Mouse (Mus musculus) limb, embryonic 14.5 days (tissue): Measurements from ENCODE around the gene Marveld2. TPM values are rescaled to one million over a fixed set of nuclear protein-coding genes. Genes with fewer than 3 reads are reported as not detected.

Experiments
- ATAC-seq: fragments of 200-750 bp; cut with Nextera tagmentation; 2 replicates; pipeline ENCODE4 v1.8.0; 2017; ENCODE audit warnings: low read depth, moderate number of reproducible peaks, moderate TSS enrichment; ENCODE audit not compliant: low FRiP score
- DNase-seq: peaks from one replicate; pipeline ENCODE4 v3.0.0-alpha.2; 2015; ENCODE audit warnings: low spot score
- H3K27ac ChIP-seq: fragments of 300-500 bp; sonication (generic); replicated peaks from 2 replicates; pipeline ENCODE4 v1.5.1; 2014; ENCODE audit warnings: low read depth, mild to moderate bottlenecking, low read length, moderate library complexity, mixed read lengths
- H3K27me3 ChIP-seq: fragments of 300-500 bp; sonication (generic); 2 replicates; pipeline ENCODE4 v1.6.1; 2014; ENCODE audit warnings: low read length, mixed read lengths; ENCODE audit not compliant: control insufficient read depth, insufficient read depth
- H3K36me3 ChIP-seq: fragments of 300-500 bp; sonication (generic); 2 replicates; pipeline ENCODE4 v1.6.1; 2014; ENCODE audit warnings: mild to moderate bottlenecking, low read length, moderate library complexity, mixed read lengths; ENCODE audit not compliant: control insufficient read depth, insufficient read depth
- H3K4me1 ChIP-seq: fragments of 300-500 bp; sonication (generic); 2 replicates; pipeline ENCODE4 v1.6.1; 2014; ENCODE audit warnings: antibody characterized with exemption, low read length, mixed read lengths; ENCODE audit not compliant: control insufficient read depth, insufficient read depth
- H3K4me2 ChIP-seq: fragments of 300-500 bp; sonication (generic); replicated peaks from 2 replicates; pipeline ENCODE4 v1.6.1; 2014; ENCODE audit warnings: low read depth, mild to moderate bottlenecking, low read length, moderate library complexity; ENCODE audit not compliant: severe bottlenecking
- H3K4me3 ChIP-seq: fragments of 300-500 bp; sonication (generic); replicated peaks from 2 replicates; pipeline ENCODE4 v1.5.1; 2014; ENCODE audit warnings: low read length
- H3K9ac ChIP-seq: fragments of 300-500 bp; sonication (generic); 2 replicates; pipeline ENCODE4 v1.6.1; 2014; ENCODE audit warnings: mild to moderate bottlenecking, low read depth, low read length, moderate library complexity; ENCODE audit not compliant: severe bottlenecking
- H3K9me3 ChIP-seq: fragments of 300-500 bp; sonication (generic); 2 replicates; pipeline ENCODE4 v1.6.1; 2016; ENCODE audit warnings: low read length; ENCODE audit not compliant: control insufficient read depth
- POLR2A ChIP-seq: fragments of 200-500 bp; IDR thresholded peaks from 2 replicates; pipeline ENCODE4 v1.8.0; 2012; ENCODE audit warnings: inconsistent platforms, mild to moderate bottlenecking, moderate library complexity, borderline replicate concordance; ENCODE audit not compliant: insufficient read depth, insufficient read length; ENCODE audit errors: extremely low read depth
- WGBS: fragments of 180-500 bp; shearing (Covaris S2); extraction: QIAGEN DNeasy Blood & Tissue Kit; methylation state at CpG from one replicate; pipeline ENCODE4 v1.1.7; 2014; 5-methylcytosine and 5-hydroxymethylcytosine counted together
- polyA plus RNA-seq, 2 experiments: library from polyadenylated mRNA; depleted of rRNA in 1 of 2; stranded (reverse) in 1 of 2; unstranded in 1 of 2; fragments of >200 nt; fragmentation: Nextera tagmentation in 1 of 2; extraction: Ambion mirVana in 1 of 2; gene quantifications; 2 replicates each; pipeline versions ENCODE4 v1.2.1 to v1.2.3; 2012 to 2014

Gene Marveld2
- polyA plus RNA-seq, 2 experiments, result 3.9 to 5.8 TPM

DNA sequence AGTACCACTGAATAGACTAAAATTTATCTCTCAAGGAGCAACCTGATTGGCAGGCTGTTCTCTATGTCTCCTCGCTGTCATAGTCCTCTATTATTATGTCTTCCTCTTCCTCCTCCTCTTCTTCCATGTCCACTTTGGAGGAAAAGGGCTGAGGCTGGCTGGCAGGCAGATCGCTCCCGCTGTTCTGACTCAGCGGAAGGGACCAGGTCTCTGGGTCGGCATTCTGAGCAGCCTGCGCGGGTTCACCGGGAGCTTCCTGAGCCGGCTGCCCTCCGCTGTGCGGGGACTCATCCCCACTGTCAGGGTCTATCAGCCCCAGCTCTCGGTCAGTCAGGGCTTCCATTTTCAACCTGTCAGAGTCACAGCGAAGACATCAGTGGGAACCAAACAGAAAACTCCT is 812 bp upstream of the Marveld2 start:
- DNase-seq (no peak), ATAC-seq (no peak)
- Histone ChIP-seq H3K36me3 (peaks cover 39% of the 10 kb centered on the region), H3K4me1 (no peaks in the 10 kb centered on the region), H3K27me3 (peaks cover 11% of the 10 kb centered on the region), H3K9me3 (no peaks in the 10 kb centered on the region), H3K9ac (no peak overlapping the region), H3K27ac (no peak overlapping the region), H3K4me3 (no peak overlapping the region), H3K4me2 (no peak overlapping the region)
- 80% methylated on average over 13 of the region's 13 CpGs for WGBS
- no peak for TF ChIP-seq POLR2A

DNA sequence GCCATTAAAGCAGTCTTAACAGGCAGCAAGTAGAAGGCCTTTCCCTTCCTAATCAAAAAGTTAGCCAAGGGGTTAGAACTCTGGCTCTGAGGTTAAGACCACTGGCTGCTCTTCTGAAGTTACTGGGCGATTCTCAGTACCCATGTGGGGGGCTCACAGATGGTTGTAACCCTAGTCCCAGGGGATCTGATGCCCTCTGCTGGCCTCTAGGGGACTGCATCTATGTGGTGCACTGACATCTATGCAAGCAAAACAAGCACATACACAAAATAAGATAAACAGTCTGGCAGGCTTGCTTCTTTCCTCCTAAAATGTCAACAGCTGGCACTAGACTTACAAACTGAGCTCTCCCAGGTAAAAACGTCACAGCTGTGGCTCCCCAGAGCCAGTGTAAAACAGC is 3.9 kb downstream of the Marveld2 start:
- Histone ChIP-seq H3K9me3 (0 out of 2 replicates have a peak, but pooled peaks cover 2% of the 10 kb centered on the region), H3K4me1 (no peaks in the 10 kb centered on the region), H3K27me3 (peaks cover 11% of the 10 kb centered on the region), H3K27ac (no peak overlapping the region), H3K9ac (no peak overlapping the region), H3K4me2 (no peak overlapping the region), H3K4me3 (no peak overlapping the region), H3K36me3 (peaks cover 6% of the 10 kb centered on the region)
- no peak for DNase-seq
- TF ChIP-seq POLR2A, result no peak
- WGBS, result 53% methylated on average over 2 of the region's 2 CpGs
- ATAC-seq, result no peak

DNA sequence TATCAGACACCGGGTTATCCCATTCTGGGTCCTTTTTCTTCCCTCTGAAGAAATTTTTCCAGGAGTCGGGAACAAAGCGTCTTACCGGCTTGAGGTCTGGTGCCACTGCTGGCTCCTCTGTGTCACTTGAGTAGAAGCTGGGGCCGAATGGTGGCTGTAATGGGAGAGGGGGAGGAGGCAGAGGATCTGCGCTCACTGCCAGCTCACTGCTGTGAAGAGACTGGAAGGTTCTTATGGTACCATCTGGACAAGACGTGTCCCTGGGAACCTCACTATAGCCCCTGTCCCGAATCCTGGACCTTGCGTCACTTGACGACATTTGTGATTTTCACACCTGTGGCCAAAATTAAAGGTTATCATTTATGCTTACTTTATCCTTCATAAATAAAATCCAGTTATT is 4.5 kb downstream of the Marveld2 start:
- Histone ChIP-seq H3K9me3 (0 out of 2 replicates have a peak, but pooled peaks cover 5% of the 10 kb centered on the region), H3K27ac (no peak overlapping the region), H3K36me3 (peaks cover under 1% of the 10 kb centered on the region; the same call in 1 of the 2 replicates), H3K4me3 (no peak overlapping the region), H3K4me2 (no peak overlapping the region), H3K27me3 (peaks cover 11% of the 10 kb centered on the region), H3K9ac (no peak overlapping the region), H3K4me1 (no peaks in the 10 kb centered on the region)
- TF ChIP-seq POLR2A, result no peak
- DNase-seq (no peak), ATAC-seq (no peak)
- WGBS, result 94% methylated on average over 10 of the region's 10 CpGs

DNA sequence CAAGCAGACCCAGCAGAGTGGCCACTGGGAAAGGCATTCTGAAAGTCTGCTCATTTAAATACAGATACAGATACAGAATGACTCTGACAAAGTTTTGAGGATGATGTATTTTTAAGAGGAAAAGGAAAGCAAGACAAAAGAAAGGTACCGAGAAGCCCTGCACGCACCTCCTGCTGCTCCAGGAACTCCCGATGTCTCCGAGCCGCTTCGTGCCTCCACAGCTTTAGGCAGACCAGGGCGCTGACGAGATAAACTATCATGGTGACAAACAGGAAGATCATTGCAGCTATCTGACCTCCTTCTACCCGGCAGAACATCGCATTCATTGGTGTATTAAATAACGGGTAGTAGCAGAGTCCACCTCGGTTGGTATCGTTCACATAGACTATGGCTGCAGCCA is 5.5 kb downstream of the Marveld2 start:
- no peak overlapping the region for H3K9ac ChIP-seq
- no peak overlapping the region for H3K4me2 ChIP-seq
- H3K4me1 ChIP-seq, result no peaks in the 10 kb centered on the region
- H3K4me3 ChIP-seq, result no peak overlapping the region
- no peaks in the 10 kb centered on the region for H3K36me3 ChIP-seq
- 90% methylated on average over 13 of the region's 13 CpGs for WGBS
- 0 out of 2 replicates have a peak, but pooled peaks cover 5% of the 10 kb centered on the region for H3K9me3 ChIP-seq
- peaks cover 3% of the 10 kb centered on the region for H3K27me3 ChIP-seq
- H3K27ac ChIP-seq, result no peak overlapping the region
- no peak for TF ChIP-seq POLR2A
- ATAC-seq, result no peak
- DNase-seq, result no peak

DNA sequence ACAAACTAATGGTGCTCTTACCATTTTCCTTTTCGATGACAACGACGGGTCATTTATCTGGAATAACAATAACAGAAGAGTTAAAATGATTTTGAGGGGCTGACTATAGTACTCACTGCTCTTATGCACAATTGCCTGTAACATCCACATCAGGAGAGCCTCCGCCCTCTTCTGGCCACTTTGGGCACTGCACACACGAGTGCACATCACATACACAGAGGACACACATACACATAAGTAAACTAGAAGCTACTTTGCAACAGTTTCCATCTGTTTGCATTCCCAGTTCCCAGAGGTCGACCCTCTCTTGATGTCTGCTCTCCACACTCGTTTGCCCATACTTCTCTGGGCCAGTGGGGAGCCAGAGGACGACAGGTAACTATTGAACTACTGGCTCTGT is 9.0 kb downstream of the Marveld2 start:
- ATAC-seq, result no peak
- no peak for TF ChIP-seq POLR2A
- Histone ChIP-seq H3K9ac (no peak overlapping the region), H3K4me3 (no peak overlapping the region), H3K27ac (no peak overlapping the region), H3K27me3 (no peaks in the 10 kb centered on the region), H3K36me3 (no peaks in the 10 kb centered on the region), H3K4me2 (no peak overlapping the region), H3K9me3 (0 out of 2 replicates have a peak, but pooled peaks cover 5% of the 10 kb centered on the region), H3K4me1 (no peaks in the 10 kb centered on the region)
- no peak for DNase-seq
- WGBS, result 88% methylated on average over 8 of the region's 8 CpGs

DNA sequence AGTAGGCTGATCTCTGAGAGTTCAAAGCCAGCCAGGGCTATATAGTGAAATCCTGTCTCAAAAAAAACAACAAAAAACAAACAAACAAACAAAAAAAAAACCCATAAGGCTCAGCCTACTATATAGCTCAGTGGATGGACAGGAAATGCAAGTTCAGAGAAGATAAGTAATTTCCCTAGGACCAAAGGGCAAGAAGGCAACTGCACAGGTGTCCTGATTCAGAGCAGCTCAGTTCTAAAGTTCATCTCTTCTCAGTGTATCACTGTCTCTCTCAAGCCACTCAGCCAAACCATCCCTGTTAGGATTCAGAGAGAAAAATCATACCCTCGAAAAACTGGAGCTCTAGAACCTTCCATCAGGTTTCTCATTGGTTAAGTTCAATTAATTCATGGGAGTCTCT is 10.9 kb downstream of the Marveld2 start:
- H3K4me2 ChIP-seq, result no peak overlapping the region
- TF ChIP-seq POLR2A, result no peak
- 63% methylated on average over 1 of the region's 1 CpGs for WGBS

More for the DNA sequence above, 10.9 kb downstream of the Marveld2 start:
- DNase-seq (no peak), ATAC-seq (no peak)
- Histone ChIP-seq H3K27ac (no peak overlapping the region), H3K9ac (no peak overlapping the region), H3K36me3 (no peaks in the 10 kb centered on the region), H3K9me3 (0 out of 2 replicates have a peak, but pooled peaks cover 5% of the 10 kb centered on the region), H3K27me3 (no peaks in the 10 kb centered on the region), H3K4me1 (no peaks in the 10 kb centered on the region), H3K4me3 (no peak overlapping the region)
